Mouse (Mus musculus) E14TG2a.4 (cell line): Measurements from ENCODE around the gene Prkn.

Experiments used
- CTCF ChIP-seq: conservative IDR thresholded peaks from 2 replicates; pipeline ENCODE4 v1.5.1; 2014; ENCODE audit warnings: low read length
- POU5F1 ChIP-seq: IDR thresholded peaks from 2 replicates; pipeline ENCODE4 v1.6.1; 2014; ENCODE audit warnings: low read length, borderline replicate concordance

DNA sequence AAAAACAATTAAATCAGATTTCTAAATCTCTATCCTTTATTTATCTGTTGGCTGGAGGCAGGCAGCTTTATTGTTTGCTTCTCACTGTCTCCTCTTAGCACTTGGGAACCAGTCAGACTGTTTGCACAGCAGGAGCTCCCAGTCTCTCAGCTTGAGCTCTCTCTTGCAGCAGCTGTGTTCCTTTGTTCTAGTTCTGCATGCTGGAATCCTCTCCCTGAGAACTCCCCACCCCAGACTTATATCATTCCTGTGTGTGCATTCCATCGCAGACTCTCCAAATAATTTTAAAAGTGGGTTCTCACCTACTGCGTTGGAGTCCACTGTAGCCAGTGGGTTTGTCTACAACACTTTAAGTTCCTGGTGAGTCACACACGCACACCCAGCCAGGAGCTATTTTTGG is 1181.1 kb downstream of the Prkn start:
- TF ChIP-seq CTCF (no peak), POU5F1 (no peak)
